Mouse (Mus musculus) bone marrow macrophage, adult 2 months (primary cell): ENCODE measurements around the gene Agps. TPM values are rescaled to one million over a fixed set of nuclear protein-coding genes. Genes with fewer than 3 reads are reported as not detected.
"Not testable (repeated sequence)": the region's sequence is repeated elsewhere in the genome, so short reads cannot be mapped to it uniquely, and the experiment has no call there.

ENCODE experiments used
- H3K27ac ChIP-seq: 2 replicates; pipeline ENCODE4 v1.5.1; 2012; ENCODE audit warnings: low read depth, low read length; ENCODE audit not compliant: insufficient read depth
- H3K4me1 ChIP-seq: 2 replicates; pipeline ENCODE4 v1.6.1; 2012; ENCODE audit warnings: low read length; ENCODE audit not compliant: control insufficient read depth, insufficient read depth
- H3K4me3 ChIP-seq: 2 replicates; pipeline ENCODE4 v1.5.1; 2012; ENCODE audit warnings: mild to moderate bottlenecking, low read length, moderate library complexity; ENCODE audit not compliant: insufficient read depth
- CTCF ChIP-seq: IDR thresholded peaks from 2 replicates; pipeline ENCODE4 v1.5.1; 2012; ENCODE audit warnings: low read depth, mild to moderate bottlenecking, low read length, moderate library complexity
- POLR2A ChIP-seq: IDR thresholded peaks from 2 replicates; pipeline ENCODE4 v1.6.1; 2012; ENCODE audit warnings: mild to moderate bottlenecking, low read depth, low read length, borderline replicate concordance
- polyA plus RNA-seq: library from polyadenylated mRNA; stranded (reverse); fragments of >200 nt; gene quantifications from 2 replicates; pipeline ENCODE4 v1.2.4, GENCODE M21; 2012; ENCODE audit not compliant: missing spikeins, insufficient read depth, insufficient read length

Gene Agps
- polyA plus RNA-seq, 1 experiment, result 36.1 TPM

- TF ChIP-seq POLR2A, result no peak
- TF ChIP-seq CTCF, result no peak
- Histone ChIP-seq H3K4me1 (no peaks in the 10 kb centered on the region), H3K27ac (no peak overlapping the region), H3K4me3 (no peak overlapping the region)
Measured at GRCm38 (mm10) chr2:75929141-75929540, 97.2 kb downstream of the Agps start.

GRCm38 (mm10) chr2:75929786-75930444, 97.9 kb downstream of the Agps start:
- H3K27ac ChIP-seq, result no peak overlapping the region
- TF ChIP-seq POLR2A, result no peak
- no peak for TF ChIP-seq CTCF
- no peaks in the 10 kb centered on the region for H3K4me1 ChIP-seq
- H3K4me3 ChIP-seq, result no peak overlapping the region

- Histone ChIP-seq H3K27ac (no peak overlapping the region), H3K4me1 (no peaks in the 10 kb centered on the region), H3K4me3 (no peak overlapping the region)
- no peak for TF ChIP-seq POLR2A
- no peak for TF ChIP-seq CTCF
Measured at GRCm38 (mm10) chr2:75930941-75931340, 99.0 kb downstream of the Agps start.

GRCm38 (mm10) chr2:75933541-75933940, 101.6 kb downstream of the Agps start:
- no peak for TF ChIP-seq CTCF
- TF ChIP-seq POLR2A, result no peak
- H3K27ac ChIP-seq, result no peak overlapping the region
- H3K4me3 ChIP-seq, result no peak overlapping the region
- H3K4me1 ChIP-seq, result peaks cover 3% of the 10 kb centered on the region; the same call in 1 of the 2 replicates

GRCm38 (mm10) chr2:75936685-75937084, 104.7 kb downstream of the Agps start:
- not testable (repeated sequence) for H3K4me3 ChIP-seq, H3K4me1 ChIP-seq
- peak overlapping the region; percentile 6; the same call in 1 of the 2 replicates for H3K27ac ChIP-seq

- H3K4me1 ChIP-seq, H3K27ac ChIP-seq: not testable (repeated sequence)
- H3K4me3 ChIP-seq, result peak overlapping the region; percentile 64
Measured at GRCm38 (mm10) chr2:75937520-75938116, 105.6 kb downstream of the Agps start.

- peak within 1 kb of the TSS; percentile 60 for H3K27ac ChIP-seq
Measured at GRCm38 (mm10) chr2:75938117-75939063, 106.4 kb downstream of the Agps start, which contains the start of gene Ttc30b. Gene Ttc30b (minus strand): TSS chr2:75938585.

GRCm38 (mm10) chr2:75950685-75951084, 118.7 kb downstream of the Agps start:
- H3K4me3 ChIP-seq, result no peak overlapping the region
- TF ChIP-seq CTCF, result no peak
- no peak for TF ChIP-seq POLR2A
- no peaks in the 10 kb centered on the region for H3K4me1 ChIP-seq
- H3K27ac ChIP-seq, result no peak overlapping the region

More at GRCm38 (mm10) chr2:75938117-75939063, 106.4 kb downstream of the Agps start, which contains the start of gene Ttc30b:
- TF ChIP-seq CTCF, result no peak
- no peak for TF ChIP-seq POLR2A
- Histone ChIP-seq H3K4me1 (peaks cover 7% of the 10 kb centered on the region), H3K4me3 (peak within 1 kb of the TSS; percentile 64)

GRCm38 (mm10) chr2:75953320-75953719, 121.3 kb downstream of the Agps start:
- Histone ChIP-seq H3K4me3 (no peak overlapping the region), H3K4me1 (no peaks in the 10 kb centered on the region), H3K27ac (no peak overlapping the region)
- TF ChIP-seq POLR2A (no peak), CTCF (no peak)

- Histone ChIP-seq H3K27ac (no peak overlapping the region), H3K4me3 (no peak overlapping the region), H3K4me1 (peaks cover 4% of the 10 kb centered on the region; the same call in 1 of the 2 replicates)
- TF ChIP-seq CTCF (no peak), POLR2A (no peak)
Measured at GRCm38 (mm10) chr2:75955709-75956108, 123.7 kb downstream of the Agps start.
